ENCODE assay signal across 25 mouse cellular contexts in genomic region chr2:128132635-128133034, GRCm38 (mm10). TPM values are rescaled to one million over a fixed set of nuclear protein-coding genes. Genes with fewer than 3 reads are reported as not detected.
DNase-seq lines count a peak whose midpoint lies in the region; ATAC-seq and TF ChIP-seq lines count a peak whose summit lies in the region.
"Had no signal": no experiment of that assay in that cellular context is flagged by ENCODE, and none has a peak within 500 bp of the region (broad histone marks: within the 10 kb centered on the region; RNA-seq: fewer than 3 reads in every experiment).

No protein-coding gene starts in this region.

- WGBS in midbrain, embryonic 12.5 days, result 89% methylated on average over 5 of the region's 5 CpGs
- 94% methylated on average over 5 of the region's 5 CpGs for WGBS in midbrain, postnatal 0 days

- H3K9me3 ChIP-seq in midbrain, embryonic 12.5 days, result no peaks in the 10 kb centered on the region
- no peaks in the 10 kb centered on the region for H3K9me3 ChIP-seq in midbrain, postnatal 0 days (ENCODE audit: low read length)
- no peaks in the 10 kb centered on the region for H3K9me3 ChIP-seq in ES-E14 (ENCODE audit: control insufficient read depth, insufficient read depth, low read depth, low read length)
- H3K9me3 ChIP-seq: embryonic facial prominence, embryonic 12.5 days; embryonic facial prominence, embryonic 15.5 days; heart, embryonic 12.5 days; heart, embryonic 15.5 days had no signal

- in situ Hi-C loops in ES-E14 (cut with MboI; ENCODE audit: low sequenced_read_pairs in 2 of 2, unreplicated experiment in 2 of 2), result no loop called here

- H3K4me3 ChIP-seq in midbrain, embryonic 12.5 days, result no peak overlapping the region
- H3K4me3 ChIP-seq in midbrain, postnatal 0 days (ENCODE audit: low read depth, low read length), result no peak overlapping the region
- H3K4me3 ChIP-seq in ES-E14 (ENCODE audit: insufficient read depth in 1 of 2, low read depth in 1 of 2, low read length in 2 of 2, poor library complexity in 1 of 2, severe bottlenecking in 1 of 2), result peak overlapping the region in 1 of 2 experiments; percentile 18; a peak in 1 of 4 replicates
- H3K4me3 ChIP-seq: embryonic facial prominence, embryonic 12.5 days; embryonic facial prominence, embryonic 15.5 days; gastrocnemius, adult 2 months; heart, embryonic 12.5 days; heart, embryonic 15.5 days had no signal

- H3K27ac ChIP-seq in midbrain, embryonic 12.5 days (replicated peaks), result no peak overlapping the region
- H3K27ac ChIP-seq in midbrain, postnatal 0 days (ENCODE audit: low read depth, low read length), result no peak overlapping the region
- H3K27ac ChIP-seq in ES-E14 (ENCODE audit: insufficient read depth, low read depth, low read length, poor library complexity, severe bottlenecking), result peak overlapping the region; percentile 38; the same call in 1 of the 2 replicates
- H3K27ac ChIP-seq: embryonic facial prominence, embryonic 12.5 days; embryonic facial prominence, embryonic 15.5 days; gastrocnemius, adult 2 months; heart, embryonic 15.5 days; hindbrain, embryonic 14.5 days; hindbrain, postnatal 0 days had no signal

- no peak for TF ChIP-seq CTCF in midbrain, postnatal 0 days (IDR thresholded peaks at IDR 0.05)

- peaks cover 22% of the 10 kb centered on the region; the same call in 1 of the 2 replicates for H3K36me3 ChIP-seq in midbrain, embryonic 12.5 days
- no peaks in the 10 kb centered on the region for H3K36me3 ChIP-seq in midbrain, postnatal 0 days (ENCODE audit: insufficient read depth, low read length)
- H3K36me3 ChIP-seq in ES-E14 (ENCODE audit: control insufficient read depth, insufficient read depth, low read length, poor library complexity, severe bottlenecking), result peaks cover 54% of the 10 kb centered on the region

- ATAC-seq in midbrain, embryonic 12.5 days (ENCODE audit: low FRiP score, low read depth), result no peak
- no peak for ATAC-seq in midbrain, postnatal 0 days (ENCODE audit: low FRiP score)
- peak; percentile 54 for ATAC-seq in megakaryocyte-erythroid progenitor cell, adult 5-6 weeks (replicated peaks; ENCODE audit: low FRiP score, low TSS enrichment, poor library complexity, severe bottlenecking)
- no peak for ATAC-seq in CD4-positive, CD25-positive, alpha-beta regulatory T cell, adult 4 months
- ATAC-seq: forebrain, embryonic 14.5 days; forebrain, postnatal 0 days; hindbrain, postnatal 0 days; inflammation-experienced regulatory T-cells, adult 6 months had no signal

- no peaks in the 10 kb centered on the region for H3K27me3 ChIP-seq in midbrain, embryonic 12.5 days
- H3K27me3 ChIP-seq in midbrain, postnatal 0 days (ENCODE audit: insufficient read depth, low read length), result no peaks in the 10 kb centered on the region
- H3K27me3 ChIP-seq: embryonic facial prominence, embryonic 12.5 days; embryonic facial prominence, embryonic 15.5 days; heart, embryonic 12.5 days; heart, embryonic 15.5 days had no signal

- DNase-seq in midbrain, postnatal 0 days (ENCODE audit: low spot score), result no peak
- no peak for DNase-seq in ES-E14 (ENCODE audit: low read depth, low spot score)
- DNase-seq in cerebellum, postnatal 36 days, result no peak
- DNase-seq: adrenal gland, postnatal 10 days; adrenal gland, postnatal 36 days; cerebellum, adult 18-20 months; cerebellum, adult 9-10 months; cerebellum, postnatal 14 days; forebrain, postnatal 0 days; gastrocnemius, adult 2 months; gastrocnemius, postnatal 14 days; heart, adult 18-20 months; heart, postnatal 10 days; heart, postnatal 36 days had no signal

- H3K9ac ChIP-seq in midbrain, embryonic 12.5 days (replicated peaks), result peak overlapping the region; percentile 24; the same call in 1 of the 2 replicates
- no peak overlapping the region for H3K9ac ChIP-seq in midbrain, postnatal 0 days (replicated peaks; ENCODE audit: low read length, poor library complexity, severe bottlenecking)
- no peak overlapping the region for H3K9ac ChIP-seq in ES-E14 (ENCODE audit: insufficient read depth, low read depth, low read length, poor library complexity, severe bottlenecking)
- H3K9ac ChIP-seq: embryonic facial prominence, embryonic 12.5 days; embryonic facial prominence, embryonic 15.5 days; forebrain, postnatal 0 days; heart, embryonic 12.5 days; heart, embryonic 15.5 days; hindbrain, embryonic 14.5 days had no signal

- H3K4me1 ChIP-seq in midbrain, embryonic 12.5 days, result peaks cover 17% of the 10 kb centered on the region
- no peaks in the 10 kb centered on the region for H3K4me1 ChIP-seq in midbrain, postnatal 0 days (ENCODE audit: insufficient read depth, low read length)
- peaks cover 3 to 12% of the 10 kb centered on the region in 2 experiments; a peak in 3 of 4 replicates for H3K4me1 ChIP-seq in ES-E14 (ENCODE audit: control insufficient read depth in 2 of 2, insufficient read depth in 2 of 2, low read length in 2 of 2, poor library complexity in 1 of 2)

- H3K4me2 ChIP-seq in midbrain, embryonic 12.5 days (replicated peaks), result no peak overlapping the region
- no peak overlapping the region for H3K4me2 ChIP-seq in midbrain, postnatal 0 days (ENCODE audit: low read depth, low read length, poor library complexity, severe bottlenecking)
- H3K4me2 ChIP-seq: embryonic facial prominence, embryonic 12.5 days; embryonic facial prominence, embryonic 15.5 days; heart, embryonic 12.5 days; heart, embryonic 15.5 days; hindbrain, embryonic 14.5 days had no signal

TF ChIP-seq in ES-E14, 5 proteins besides CTCF, POLR2A, EP300 and RAD21:
- TF ChIP-seq ZNF384 (IDR thresholded peaks at IDR 0.05; ENCODE audit: low read depth, low read length) (no peak), HCFC1 (IDR thresholded peaks at IDR 0.05; ENCODE audit: borderline replicate concordance, insufficient read depth, low read length) (no peak), ZC3H11A (IDR thresholded peaks at IDR 0.05; ENCODE audit: borderline replicate concordance, low read depth, low read length) (no peak), MAFK (IDR thresholded peaks at IDR 0.05; ENCODE audit: insufficient read depth, low read depth, low read length) (no peak), CHD2 (IDR thresholded peaks at IDR 0.05; ENCODE audit: low read depth, low read length) (no peak)

RNA-seq across cellular contexts. Expression of gene Bcl2l11, which starts 6.8 kb away (rescaled TPM):
- 21.6 and 24.7 TPM in 2 replicates for polyA plus RNA-seq in midbrain, embryonic 12.5 days (2016; fragmentation: Nextera tagmentation; extraction: Ambion mirVana)
- 6.5 and 13.1 TPM in 2 replicates for total RNA-seq in midbrain, postnatal 0 days (2014; rRNA removed)
- polyA plus RNA-seq in midbrain, postnatal 0 days (2015; fragmentation: Nextera tagmentation; extraction: Ambion mirVana), result 3.7 and 5.1 TPM in 2 replicates
- total RNA-seq in ES-E14 (2012; rRNA removed), result 23.6 and 29.4 TPM in 2 replicates
- 22.5 and 31.0 TPM in 2 replicates for total RNA-seq in megakaryocyte-erythroid progenitor cell, adult 5-6 weeks (2014; fragmentation: Nextera tagmentation)
- 11.9 and 21.6 TPM in 2 replicates for total RNA-seq in megakaryocyte-erythroid progenitor cell, adult 5-6 weeks (2017)
- polyA plus RNA-seq in CD4-positive, CD25-positive, alpha-beta regulatory T cell, adult 4 months (2017; shearing (Covaris generic)), result 10 to 100 TPM; 15.3 to 16.9 TPM
